Mouse (Mus musculus) heart, adult 2 months (tissue): ENCODE results near the gene Nrg3. TPM values are rescaled to one million over a fixed set of nuclear protein-coding genes. Genes with fewer than 3 reads are reported as not detected.

Source experiments
- DNase-seq, 2 experiments: peaks; one replicate each; pipeline ENCODE4 v3.0.0; 2021
- H3K27ac ChIP-seq: fragments of 200-600 bp; 2 replicates; pipeline ENCODE4 v1.8.1; 2022
- H3K27me3 ChIP-seq: fragments of 200-500 bp; 2 replicates; pipeline ENCODE4 v1.6.1; 2012; ENCODE audit warnings: mild to moderate bottlenecking, low read length, inconsistent platforms, mixed read lengths; ENCODE audit not compliant: control insufficient read depth, insufficient read depth
- H3K36me3 ChIP-seq: fragments of 200-500 bp; 2 replicates; pipeline ENCODE4 v1.6.1; 2012; ENCODE audit warnings: low read length, inconsistent platforms; ENCODE audit not compliant: control insufficient read depth, insufficient read depth
- H3K4me1 ChIP-seq: fragments of 200-500 bp; 2 replicates; pipeline ENCODE4 v1.6.1; 2011; ENCODE audit warnings: low read length; ENCODE audit not compliant: control insufficient read depth, insufficient read depth
- H3K4me3 ChIP-seq: fragments of 200-600 bp; 2 replicates; pipeline ENCODE4 v1.8.1; 2022
- H3K79me2 ChIP-seq: fragments of 200-500 bp; replicated peaks from 2 replicates; pipeline ENCODE4 v1.6.1; 2012; ENCODE audit warnings: mild to moderate bottlenecking, inconsistent platforms, low read length, moderate library complexity, mixed read lengths; ENCODE audit not compliant: control insufficient read depth, insufficient read depth
- H3K9ac ChIP-seq: fragments of 200-500 bp; 2 replicates; pipeline ENCODE4 v1.6.1; 2012; ENCODE audit warnings: low read depth, mild to moderate bottlenecking, control low read depth, inconsistent platforms, low read length, mixed read lengths
- CTCF ChIP-seq: fragments of 200-600 bp; IDR thresholded peaks from 2 replicates; pipeline ENCODE4 v1.8.1; 2022; ENCODE audit warnings: antibody characterized with exemption, mild to moderate bottlenecking, moderate library complexity
- EP300 ChIP-seq: fragments of 200-500 bp; IDR thresholded peaks from 2 replicates; pipeline ENCODE4 v1.6.1; 2011; ENCODE audit warnings: low read depth, low read length, control low read depth; ENCODE audit not compliant: insufficient read depth
- POLR2A ChIP-seq: fragments of 200-500 bp; IDR thresholded peaks from 2 replicates; pipeline ENCODE4 v1.6.1; 2011; ENCODE audit warnings: mild to moderate bottlenecking, low read depth, low read length, control low read depth; ENCODE audit not compliant: insufficient read depth
- WGBS: fragments of 180-500 bp; shearing (Covaris S2); methylation state at CpG from one replicate; pipeline ENCODE4 v1.1.7; 2018; 5-methylcytosine and 5-hydroxymethylcytosine counted together
- intact Hi-C: fragments of 180-260 bp; cut with DNase I; formaldehyde crosslinking; loops from one replicate; pipeline ENCODE4 v1.15.1; 2025
- polyA plus RNA-seq: library from polyadenylated mRNA; depleted of rRNA; stranded (reverse); fragments of >200 nt; gene quantifications from 2 replicates; pipeline ENCODE4 v1.2.3, GENCODE M21; 2012
- total RNA-seq, 2 experiments: library from RNA; stranded (reverse); gene quantifications; 2 replicates each; pipeline ENCODE4 v1.2.3; 2021

Gene Nrg3
- total and polyA plus RNA-seq, 3 experiments = 0.04 TPM; not detected in 2

DNA sequence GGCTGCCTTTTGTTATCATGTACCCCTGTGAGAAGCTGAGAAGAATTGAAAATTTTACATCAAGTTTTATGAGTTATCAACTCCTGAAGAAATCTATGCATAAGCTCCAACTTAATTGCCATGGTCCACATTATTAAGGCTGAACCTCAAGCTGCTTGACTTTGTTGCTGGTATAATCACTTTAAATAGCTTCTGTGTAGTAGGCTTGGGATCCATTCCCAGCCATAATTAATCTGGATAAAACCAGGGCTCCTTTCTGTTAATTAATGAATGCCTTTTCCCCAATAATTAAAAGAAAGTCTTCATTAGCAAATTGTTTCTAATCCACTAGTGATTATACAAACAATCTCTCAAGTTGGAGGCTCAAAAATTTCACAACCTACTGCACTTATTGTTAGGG lies 742.4 kb downstream of the Nrg3 start:
- no peak overlapping the region for H3K27ac ChIP-seq
- H3K4me3 ChIP-seq = no peak overlapping the region
- TF ChIP-seq POLR2A = no peak
- TF ChIP-seq EP300 = no peak
- TF ChIP-seq CTCF = no peak
- no peak overlapping the region for H3K9ac ChIP-seq
- no peaks in the 10 kb centered on the region for H3K27me3 ChIP-seq
- DNase-seq = no peak
- H3K79me2 ChIP-seq = no peaks in the 10 kb centered on the region
- intact Hi-C loops = no loop called here
- no peaks in the 10 kb centered on the region for H3K36me3 ChIP-seq
- no peaks in the 10 kb centered on the region for H3K4me1 ChIP-seq

DNA sequence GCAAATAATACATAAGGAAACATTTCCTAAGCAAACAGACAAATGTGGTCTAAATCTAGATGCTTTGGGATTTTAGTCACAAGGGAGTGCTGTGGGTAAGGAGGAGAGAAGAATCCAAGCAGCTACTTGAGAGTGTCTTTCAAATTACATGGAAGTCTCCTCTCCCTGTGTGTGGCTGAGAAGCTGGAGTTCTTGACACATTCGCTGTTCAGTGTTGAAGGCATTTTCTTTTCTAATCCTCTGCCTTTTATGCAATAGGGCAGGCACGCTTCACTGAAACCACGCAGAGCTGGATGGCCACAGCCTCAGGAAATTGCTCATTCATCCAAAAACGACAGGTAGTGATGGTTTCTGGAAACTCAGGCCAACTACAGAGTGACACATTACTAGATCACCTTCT lies 769.0 kb downstream of the Nrg3 start:
- no peak overlapping the region for H3K9ac ChIP-seq
- WGBS = 49% methylated on average over 4 of the region's 4 CpGs
- H3K4me1 ChIP-seq = no peaks in the 10 kb centered on the region
- no peak overlapping the region for H3K27ac ChIP-seq
- intact Hi-C loops = no loop called here
- H3K79me2 ChIP-seq = no peaks in the 10 kb centered on the region
- no peak overlapping the region for H3K4me3 ChIP-seq
- TF ChIP-seq CTCF = no peak
- TF ChIP-seq POLR2A = no peak
- TF ChIP-seq EP300 = no peak
- DNase-seq = no peak
- no peaks in the 10 kb centered on the region for H3K27me3 ChIP-seq
- no peaks in the 10 kb centered on the region for H3K36me3 ChIP-seq

DNA sequence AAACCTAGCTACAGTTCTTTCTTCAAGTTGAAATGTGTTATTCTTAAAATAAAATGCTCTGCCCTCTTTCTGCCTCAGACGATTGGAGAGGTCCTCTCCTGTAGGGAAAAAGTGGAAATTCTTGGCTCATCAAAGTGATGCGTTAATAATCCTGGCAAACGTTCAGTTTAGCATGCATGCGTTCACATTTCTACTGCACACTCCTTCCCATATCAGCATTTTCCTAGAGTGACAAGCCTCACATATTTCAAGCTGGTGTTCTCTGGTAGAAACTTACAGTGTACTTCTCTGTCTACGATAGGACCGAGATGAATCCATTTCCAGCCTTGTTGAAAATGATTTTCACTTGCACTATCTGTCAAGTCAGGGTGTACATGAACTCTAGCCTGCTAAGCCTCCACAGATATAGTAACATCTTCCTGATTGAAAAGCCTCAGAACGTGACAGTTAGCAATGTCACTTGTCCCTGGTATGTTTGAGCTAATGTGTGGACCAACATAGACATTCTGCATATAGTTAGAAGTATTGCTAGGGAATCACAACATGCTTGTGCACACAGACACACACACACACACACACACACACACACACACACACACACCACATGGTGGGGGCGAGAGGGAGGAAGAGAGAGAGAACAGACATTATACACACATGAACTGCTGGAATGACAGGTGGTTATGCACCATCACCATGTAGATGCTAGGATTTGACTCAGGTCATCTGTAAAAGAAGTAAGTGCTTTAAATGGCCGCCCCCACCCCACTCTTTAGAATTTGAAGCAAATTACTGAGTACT lies 770.1 kb downstream of the Nrg3 start:
- Histone ChIP-seq H3K36me3 (no peaks in the 10 kb centered on the region), H3K27ac (no peak overlapping the region), H3K4me1 (no peaks in the 10 kb centered on the region), H3K4me3 (no peak overlapping the region), H3K9ac (no peak overlapping the region), H3K79me2 (no peaks in the 10 kb centered on the region), H3K27me3 (no peaks in the 10 kb centered on the region)
- intact Hi-C loops = no loop called here
- no peak for DNase-seq
- TF ChIP-seq CTCF (no peak), EP300 (no peak)
- 57% methylated on average over 9 of the region's 9 CpGs for WGBS

DNA sequence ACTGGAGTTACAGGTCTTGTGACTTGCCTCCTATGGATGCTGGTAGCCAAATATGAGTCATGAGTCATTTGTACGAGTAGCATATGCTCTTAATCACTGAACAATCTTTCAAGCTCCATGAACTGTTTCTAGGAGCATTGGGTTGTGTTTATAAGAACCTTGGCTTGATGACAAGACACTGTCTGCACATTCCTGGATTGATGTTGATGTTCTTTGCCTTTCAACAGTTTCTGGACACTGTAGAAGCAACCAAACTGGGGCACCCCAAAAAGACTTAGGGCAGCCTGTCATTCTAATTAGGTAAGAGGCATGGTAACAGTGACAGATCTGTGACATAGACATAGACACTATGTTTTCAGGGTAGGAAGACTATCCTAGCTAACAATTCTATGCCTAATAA lies 771.5 kb downstream of the Nrg3 start:
- Histone ChIP-seq H3K79me2 (no peaks in the 10 kb centered on the region), H3K9ac (no peak overlapping the region), H3K4me1 (no peaks in the 10 kb centered on the region), H3K36me3 (no peaks in the 10 kb centered on the region), H3K27ac (no peak overlapping the region), H3K27me3 (no peaks in the 10 kb centered on the region), H3K4me3 (no peak overlapping the region)
- DNase-seq = no peak
- 11% methylated on average over 1 of the region's 1 CpGs for WGBS
- intact Hi-C loops = no loop called here
- TF ChIP-seq POLR2A (no peak), CTCF (no peak), EP300 (no peak)

DNA sequence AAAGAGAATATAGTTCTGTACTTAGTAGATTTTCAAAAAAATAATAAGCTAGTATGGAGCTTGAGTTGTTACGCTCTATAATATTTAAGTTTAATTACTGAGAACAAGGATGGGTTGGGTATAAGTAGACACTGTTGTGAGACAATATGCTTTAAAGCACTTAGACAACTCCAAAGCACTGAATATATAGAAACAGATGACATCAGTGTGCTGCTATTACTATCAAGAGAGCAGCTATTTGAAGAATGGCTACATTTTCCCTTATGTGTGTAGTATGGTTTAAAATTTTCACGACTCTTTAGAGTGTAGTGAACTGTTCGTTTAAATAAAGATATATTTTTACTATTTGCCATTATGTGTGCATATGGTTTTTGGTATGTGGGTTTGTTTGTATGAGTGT lies 771.9 kb downstream of the Nrg3 start:
- no peaks in the 10 kb centered on the region for H3K4me1 ChIP-seq
- no peaks in the 10 kb centered on the region for H3K79me2 ChIP-seq
- TF ChIP-seq EP300 = no peak
- TF ChIP-seq CTCF = no peak
- TF ChIP-seq POLR2A = no peak
- intact Hi-C loops = no loop called here
- no peak overlapping the region for H3K27ac ChIP-seq
- no peaks in the 10 kb centered on the region for H3K36me3 ChIP-seq
- H3K9ac ChIP-seq = no peak overlapping the region
- 77% methylated on average over 3 of the region's 3 CpGs for WGBS
- no peak overlapping the region for H3K4me3 ChIP-seq
- no peak for DNase-seq
- H3K27me3 ChIP-seq = no peaks in the 10 kb centered on the region

DNA sequence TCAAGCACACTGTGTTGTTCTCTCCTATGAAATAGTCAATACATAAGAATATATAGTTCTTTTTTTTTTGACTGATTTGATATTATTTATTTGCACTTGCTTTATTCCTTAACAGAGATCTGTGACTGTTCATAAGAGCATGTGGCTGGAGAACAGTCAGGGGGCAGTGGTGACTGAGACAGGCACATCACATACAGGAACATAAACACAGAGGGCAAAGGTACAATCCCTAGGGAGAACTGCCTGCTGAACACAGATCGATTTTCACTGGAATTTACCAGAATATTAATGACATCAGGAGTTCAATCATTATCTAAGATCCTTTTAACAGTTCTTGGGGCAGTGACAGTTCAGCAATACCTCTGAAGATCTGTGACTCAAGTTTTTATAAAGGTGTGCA lies 812.9 kb downstream of the Nrg3 start:
- Histone ChIP-seq H3K27me3 (no peaks in the 10 kb centered on the region), H3K36me3 (no peaks in the 10 kb centered on the region), H3K79me2 (no peaks in the 10 kb centered on the region), H3K27ac (no peak overlapping the region), H3K4me1 (no peaks in the 10 kb centered on the region), H3K4me3 (no peak overlapping the region), H3K9ac (no peak overlapping the region)
- intact Hi-C loops = no loop called here
- 21% methylated on average over 1 of the region's 1 CpGs for WGBS
- no peak for DNase-seq
- TF ChIP-seq POLR2A (no peak), CTCF (no peak), EP300 (no peak)
